Mouse (Mus musculus): Measurements from ENCODE around the gene Asxl2. TPM values are rescaled to one million over a fixed set of nuclear protein-coding genes. Genes with fewer than 3 reads are reported as not detected.
A peak's percentile ranks its signal among the peaks of the same experiment; 100 is the strongest.

The Asxl2 gene
- total and polyA plus RNA-seq, 3 experiments, result 11.6 to 18.9 (median 15.2) TPM

- dilution Hi-C loops (cut with MboI; ENCODE audit: extremely low pct_ligation_motif_present, extremely low pct_unique_long_range_greater_than_20kb, low sequenced_read_pairs) (no loop called here), in situ Hi-C loops (cut with MboI; ENCODE audit: low pct_ligation_motif_present, low pct_unique_long_range_greater_than_20kb, low sequenced_read_pairs) (no loop called here)
- no peaks in the 10 kb centered on the region for H3K79me2 ChIP-seq (replicated peaks; ENCODE audit: control insufficient read depth, extremely low read depth, insufficient read depth, poor library complexity, severe bottlenecking)
- TF ChIP-seq CHD1 (IDR thresholded peaks at IDR 0.05; ENCODE audit: low read depth, low read length) (no peak), IRF4 (IDR thresholded peaks at IDR 0.05; ENCODE audit: low read depth, low read length) (no peak), GABPA (IDR thresholded peaks at IDR 0.05; ENCODE audit: insufficient replicate concordance, low read depth, low read length) (no peak), KAT2A (IDR thresholded peaks at IDR 0.05; ENCODE audit: insufficient replicate concordance, low read length) (no peak), MEF2A (IDR thresholded peaks at IDR 0.05; ENCODE audit: borderline replicate concordance, low read depth, low read length) (no peak), ETS1 (conservative IDR thresholded peaks at IDR 0.05; ENCODE audit: low read depth, low read length) (no peak), ZNF384 (IDR thresholded peaks at IDR 0.05; ENCODE audit: low read depth, low read length) (no peak), UBTF (IDR thresholded peaks at IDR 0.05; ENCODE audit: low read depth, low read length) (no peak), MYC (IDR thresholded peaks at IDR 0.05; ENCODE audit: low read depth, low read length) (no peak)
- no peaks in the 10 kb centered on the region for H3K9me3 ChIP-seq (replicated peaks; ENCODE audit: low read length)
- no peak overlapping the region for H3K4me3 ChIP-seq (replicated peaks in 1 of 3; ENCODE audit: low read depth in 2 of 3, low read length in 2 of 3, poor library complexity in 1 of 3)
- H3K36me3 ChIP-seq (replicated peaks in 1 of 2; ENCODE audit: control insufficient read depth in 1 of 2, insufficient read depth in 1 of 2, low read length in 1 of 2), result peaks cover 0 to 5% of the 10 kb centered on the region in 2 experiments
- no peak overlapping the region for H3K9ac ChIP-seq (ENCODE audit: insufficient read depth, low read depth)
- no peak for DNase-seq (ENCODE audit: extremely low read depth)
- H3K27me3 ChIP-seq (replicated peaks), result no peaks in the 10 kb centered on the region
- H3K27ac ChIP-seq (ENCODE audit: insufficient read depth, low read depth), result no peak overlapping the region
- H3K4me1 ChIP-seq (ENCODE audit: control insufficient read depth in 1 of 2, insufficient read depth in 2 of 2), result peaks cover 16 to 52% of the 10 kb centered on the region in 2 experiments
- no peak overlapping the region for H3K4me2 ChIP-seq (ENCODE audit: insufficient read depth, low read depth, poor library complexity, severe bottlenecking)
Observed at GRCm38 (mm10) chr12:3546781-3547180, 120.1 kb downstream of the Asxl2 start.

GRCm38 (mm10) chr12:3547506-3547905 is 120.8 kb downstream of the Asxl2 start:
- no peak for DNase-seq (ENCODE audit: extremely low read depth)
- no peaks in the 10 kb centered on the region for H3K27me3 ChIP-seq (replicated peaks)
- dilution Hi-C loops (cut with MboI; ENCODE audit: extremely low pct_ligation_motif_present, extremely low pct_unique_long_range_greater_than_20kb, low sequenced_read_pairs), result no loop called here
- no peak overlapping the region for H3K27ac ChIP-seq (ENCODE audit: insufficient read depth, low read depth)
- in situ Hi-C loops (cut with MboI; ENCODE audit: low pct_ligation_motif_present, low pct_unique_long_range_greater_than_20kb, low sequenced_read_pairs), result no loop called here
- H3K36me3 ChIP-seq (replicated peaks in 1 of 2; ENCODE audit: control insufficient read depth in 1 of 2, insufficient read depth in 1 of 2, low read length in 1 of 2), result peaks cover 0 to 5% of the 10 kb centered on the region in 2 experiments
- peaks cover 16 to 52% of the 10 kb centered on the region in 2 experiments for H3K4me1 ChIP-seq (ENCODE audit: control insufficient read depth in 1 of 2, insufficient read depth in 2 of 2)
- H3K4me3 ChIP-seq (replicated peaks in 1 of 3; ENCODE audit: low read depth in 2 of 3, low read length in 2 of 3, poor library complexity in 1 of 3), result no peak overlapping the region
- H3K9me3 ChIP-seq (replicated peaks; ENCODE audit: low read length), result no peaks in the 10 kb centered on the region
- no peaks in the 10 kb centered on the region for H3K79me2 ChIP-seq (replicated peaks; ENCODE audit: control insufficient read depth, extremely low read depth, insufficient read depth, poor library complexity, severe bottlenecking)
- TF ChIP-seq UBTF (IDR thresholded peaks at IDR 0.05; ENCODE audit: low read depth, low read length), result no peak
- TF ChIP-seq PAX5 (IDR thresholded peaks at IDR 0.05; ENCODE audit: low read length), result no peak
- TF ChIP-seq KAT2A (IDR thresholded peaks at IDR 0.05; ENCODE audit: insufficient replicate concordance, low read length), result no peak
- TF ChIP-seq MAFK (IDR thresholded peaks at IDR 0.05; ENCODE audit: insufficient replicate concordance, low read length), result no peak
- TF ChIP-seq EP300 (IDR thresholded peaks at IDR 0.05; ENCODE audit: low read length), result peak; percentile 40; the same call in 1 of the 2 replicates
- no peak for TF ChIP-seq IRF4 (IDR thresholded peaks at IDR 0.05; ENCODE audit: low read depth, low read length)
- no peak for TF ChIP-seq POLR2A (IDR thresholded peaks at IDR 0.05; ENCODE audit: low read depth, low read length)
- peak overlapping the region; percentile 47; the same call in 1 of the 2 replicates for H3K4me2 ChIP-seq (ENCODE audit: insufficient read depth, low read depth, poor library complexity, severe bottlenecking)
- H3K9ac ChIP-seq (ENCODE audit: insufficient read depth, low read depth), result no peak overlapping the region

- in situ Hi-C loops (cut with MboI; ENCODE audit: low pct_ligation_motif_present, low pct_unique_long_range_greater_than_20kb, low sequenced_read_pairs), result no loop called here
- Histone ChIP-seq H3K4me2 (ENCODE audit: insufficient read depth, low read depth, poor library complexity, severe bottlenecking) (no peak overlapping the region; the same call in 1 of the 2 replicates), H3K9me3 (replicated peaks; ENCODE audit: low read length) (no peaks in the 10 kb centered on the region), H3K4me1 (ENCODE audit: control insufficient read depth in 1 of 2, insufficient read depth in 2 of 2) (peaks cover 16 to 52% of the 10 kb centered on the region in 2 experiments), H3K79me2 (replicated peaks; ENCODE audit: control insufficient read depth, extremely low read depth, insufficient read depth, poor library complexity, severe bottlenecking) (no peaks in the 10 kb centered on the region), H3K27ac (ENCODE audit: insufficient read depth, low read depth) (no peak overlapping the region), H3K27me3 (replicated peaks) (no peaks in the 10 kb centered on the region), H3K4me3 (replicated peaks in 1 of 3; ENCODE audit: low read depth in 2 of 3, low read length in 2 of 3, poor library complexity in 1 of 3) (no peak overlapping the region), H3K9ac (ENCODE audit: insufficient read depth, low read depth) (no peak overlapping the region), H3K36me3 (replicated peaks in 1 of 2; ENCODE audit: control insufficient read depth in 1 of 2, insufficient read depth in 1 of 2, low read length in 1 of 2) (peaks cover 0 to 5% of the 10 kb centered on the region in 2 experiments)
- dilution Hi-C loops (cut with MboI; ENCODE audit: extremely low pct_ligation_motif_present, extremely low pct_unique_long_range_greater_than_20kb, low sequenced_read_pairs), result no loop called here
- no peak for DNase-seq (ENCODE audit: extremely low read depth)
- no peak for TF ChIP-seq ETS1 (conservative IDR thresholded peaks at IDR 0.05; ENCODE audit: low read depth, low read length)
- no peak for TF ChIP-seq CTCF (conservative IDR thresholded peaks at IDR 0.05 in 1 of 2, IDR thresholded peaks at IDR 0.05 in 1 of 2; ENCODE audit: low read depth in 2 of 2, low read length in 2 of 2)
- TF ChIP-seq MYC (IDR thresholded peaks at IDR 0.05; ENCODE audit: low read depth, low read length), result no peak
- no peak for TF ChIP-seq ELF1 (IDR thresholded peaks at IDR 0.05; ENCODE audit: low read depth, low read length)
- TF ChIP-seq CHD1 (IDR thresholded peaks at IDR 0.05; ENCODE audit: low read depth, low read length), result no peak; the same call in 1 of the 2 replicates
- no peak for TF ChIP-seq SMC3 (IDR thresholded peaks at IDR 0.05; ENCODE audit: low read depth, low read length)
- no peak for TF ChIP-seq EP300 (IDR thresholded peaks at IDR 0.05; ENCODE audit: low read length)
- TF ChIP-seq ZC3H11A (IDR thresholded peaks at IDR 0.05; ENCODE audit: low read depth, low read length), result no peak
- TF ChIP-seq KAT2A (IDR thresholded peaks at IDR 0.05; ENCODE audit: insufficient replicate concordance, low read length), result no peak
- TF ChIP-seq NRF1 (IDR thresholded peaks at IDR 0.05; ENCODE audit: low read depth, low read length), result no peak
- TF ChIP-seq RCOR1 (conservative IDR thresholded peaks at IDR 0.05; ENCODE audit: low read depth, low read length), result no peak
- TF ChIP-seq MAZ (IDR thresholded peaks at IDR 0.05; ENCODE audit: low read depth, low read length), result no peak
- TF ChIP-seq HCFC1 (IDR thresholded peaks at IDR 0.05; ENCODE audit: low read depth, low read length), result no peak
- TF ChIP-seq MAX (IDR thresholded peaks at IDR 0.05; ENCODE audit: low read length), result no peak
- TF ChIP-seq SIN3A (IDR thresholded peaks at IDR 0.05; ENCODE audit: low read length), result no peak
- no peak for TF ChIP-seq MXI1 (IDR thresholded peaks at IDR 0.05; ENCODE audit: low read depth, low read length)
- no peak for TF ChIP-seq NELFE (IDR thresholded peaks at IDR 0.05; ENCODE audit: low read depth, low read length)
- no peak for TF ChIP-seq PAX5 (IDR thresholded peaks at IDR 0.05; ENCODE audit: low read length)
- no peak for TF ChIP-seq UBTF (IDR thresholded peaks at IDR 0.05; ENCODE audit: low read depth, low read length)
Observed at GRCm38 (mm10) chr12:3547911-3548310, 121.3 kb downstream of the Asxl2 start.
